Mouse (Mus musculus) lung, postnatal 0 days (tissue): ENCODE results near the gene Oprd1. TPM values are rescaled to one million over a fixed set of nuclear protein-coding genes. Genes with fewer than 3 reads are reported as not detected.
A peak's percentile ranks its signal among the peaks of the same experiment; 100 is the strongest.

Experiments used
- ATAC-seq: fragments of 200-750 bp; cut with Nextera tagmentation; 2 replicates; pipeline ENCODE4 v1.8.0; 2017; ENCODE audit warnings: moderate library complexity
- DNase-seq: peaks from one replicate; pipeline ENCODE4 v3.0.0-alpha.2; 2016; ENCODE audit warnings: low spot score
- H3K27ac ChIP-seq: fragments of 300-500 bp; sonication (generic); 2 replicates; pipeline ENCODE4 v1.5.1; 2014; ENCODE audit warnings: antibody characterized with exemption, mild to moderate bottlenecking, low read length, mixed read lengths
- H3K27me3 ChIP-seq: fragments of 300-500 bp; sonication (generic); replicated peaks from 2 replicates; pipeline ENCODE4 v1.6.1; 2014; ENCODE audit warnings: low read length, mixed read lengths; ENCODE audit not compliant: insufficient read depth
- H3K36me3 ChIP-seq: fragments of 300-500 bp; sonication (generic); 2 replicates; pipeline ENCODE4 v1.6.1; 2014; ENCODE audit warnings: low read length, mixed read lengths; ENCODE audit not compliant: insufficient read depth
- H3K4me1 ChIP-seq: fragments of 300-500 bp; sonication (generic); 2 replicates; pipeline ENCODE4 v1.6.1; 2014; ENCODE audit warnings: antibody characterized with exemption, low read depth, low read length, mixed read lengths; ENCODE audit not compliant: insufficient read depth
- H3K4me2 ChIP-seq: fragments of 300-500 bp; sonication (generic); replicated peaks from 2 replicates; pipeline ENCODE4 v1.6.1; 2014; ENCODE audit warnings: low read depth, mild to moderate bottlenecking, low read length, moderate library complexity, mixed read lengths
- H3K4me3 ChIP-seq: fragments of 300-500 bp; sonication (generic); 2 replicates; pipeline ENCODE4 v1.5.1; 2014; ENCODE audit warnings: low read depth, low read length
- H3K9ac ChIP-seq: fragments of 300-500 bp; sonication (generic); replicated peaks from 2 replicates; pipeline ENCODE4 v1.6.1; 2014; ENCODE audit warnings: low read depth, mild to moderate bottlenecking
- H3K9me3 ChIP-seq: fragments of 300-500 bp; sonication (generic); 2 replicates; pipeline ENCODE4 v1.6.1; 2016; ENCODE audit warnings: low read length, mixed read lengths
- CTCF ChIP-seq: IDR thresholded peaks from 2 replicates; pipeline ENCODE4 v1.5.1; 2016; ENCODE audit warnings: antibody characterized with exemption, mild to moderate bottlenecking
- EP300 ChIP-seq: IDR thresholded peaks from 2 replicates; pipeline ENCODE4 v1.6.1; 2016; ENCODE audit warnings: antibody characterized with exemption, mild to moderate bottlenecking, control low read depth
- WGBS: fragments of 180-500 bp; shearing (Covaris S2); extraction: QIAGEN DNeasy Blood & Tissue Kit; methylation state at CpG from one replicate; pipeline ENCODE4 v1.1.7; 2014; 5-methylcytosine and 5-hydroxymethylcytosine counted together
- polyA plus RNA-seq: library from polyadenylated mRNA; unstranded; fragments of >200 nt; fragmentation: Nextera tagmentation; extraction: Ambion mirVana; gene quantifications from 2 replicates; pipeline ENCODE4 v1.2.1, GENCODE M21; 2015

Gene Oprd1
- polyA plus RNA-seq, 1 experiment from 2014 or later, result not detected

- H3K36me3 ChIP-seq, result no peaks in the 10 kb centered on the region
- H3K4me3 ChIP-seq, result no peak overlapping the region
- DNase-seq (no peak), ATAC-seq (no peak)
- no peaks in the 10 kb centered on the region for H3K9me3 ChIP-seq
- H3K4me1 ChIP-seq, result no peaks in the 10 kb centered on the region
- no peak overlapping the region for H3K4me2 ChIP-seq
- 47% methylated on average over 9 of the region's 9 CpGs for WGBS
- no peak overlapping the region for H3K9ac ChIP-seq
- no peaks in the 10 kb centered on the region for H3K27me3 ChIP-seq
- no peak overlapping the region for H3K27ac ChIP-seq
- no peak for TF ChIP-seq EP300
- no peak for TF ChIP-seq CTCF
These were observed 24.7 kb downstream of the Oprd1 start for GRCm38 (mm10) chr4:132119566-132119965.

DNA sequence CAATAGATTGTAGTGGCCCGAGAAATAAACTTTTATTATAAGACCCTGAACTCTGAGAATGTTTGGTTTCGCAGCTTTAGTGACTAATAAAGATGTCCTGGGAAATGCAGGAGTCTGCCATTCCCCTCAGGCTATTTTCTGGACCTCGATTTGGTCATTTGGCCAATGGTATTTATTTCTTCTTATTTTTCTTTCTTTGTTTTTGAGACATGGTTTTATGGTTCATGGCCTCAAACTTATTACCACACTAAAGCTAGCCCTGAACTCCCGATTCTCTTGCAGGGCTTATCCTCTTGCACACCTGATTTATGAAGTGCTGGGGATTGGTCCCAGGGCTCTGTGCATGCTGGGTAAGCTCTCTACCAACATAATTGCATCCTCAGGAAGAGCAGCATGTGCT, 28.0 kb downstream of the Oprd1 start:
- Histone ChIP-seq H3K9me3 (no peaks in the 10 kb centered on the region), H3K36me3 (no peaks in the 10 kb centered on the region), H3K4me3 (no peak overlapping the region), H3K4me1 (no peaks in the 10 kb centered on the region), H3K4me2 (no peak overlapping the region), H3K27ac (no peak overlapping the region), H3K27me3 (peaks cover 3% of the 10 kb centered on the region; the same call in 1 of the 2 replicates), H3K9ac (no peak overlapping the region)
- DNase-seq (no peak), ATAC-seq (no peak)
- TF ChIP-seq CTCF (no peak), EP300 (no peak)
- WGBS, result 70% methylated on average over 4 of the region's 4 CpGs

GRCm38 (mm10) chr4:132113411-132114095, 30.7 kb downstream of the Oprd1 start:
- Histone ChIP-seq H3K4me3 (peak overlapping the region; percentile 12; the same call in 1 of the 2 replicates), H3K9ac (no peak overlapping the region), H3K36me3 (no peaks in the 10 kb centered on the region), H3K4me2 (peak overlapping the region; percentile 52), H3K27ac (no peak overlapping the region), H3K27me3 (peaks cover 3% of the 10 kb centered on the region; the same call in 1 of the 2 replicates), H3K4me1 (no peaks in the 10 kb centered on the region), H3K9me3 (no peaks in the 10 kb centered on the region)
- DNase-seq (peak; percentile 19), ATAC-seq (peak; percentile 40; the same call in 1 of the 2 replicates)
- WGBS, result 31% methylated on average over 53 of the region's 53 CpGs
- TF ChIP-seq EP300, result no peak
- peak; percentile 35 for TF ChIP-seq CTCF

GRCm38 (mm10) chr4:132111227-132111626, 33.1 kb downstream of the Oprd1 start:
- no peaks in the 10 kb centered on the region for H3K36me3 ChIP-seq
- TF ChIP-seq CTCF (no peak), EP300 (no peak)
- H3K4me3 ChIP-seq, result no peak overlapping the region
- no peaks in the 10 kb centered on the region for H3K4me1 ChIP-seq
- no peak for DNase-seq
- H3K4me2 ChIP-seq, result no peak overlapping the region
- H3K9me3 ChIP-seq, result no peaks in the 10 kb centered on the region
- no peak overlapping the region for H3K9ac ChIP-seq
- ATAC-seq, result no peak
- 73% methylated on average over 4 of the region's 4 CpGs for WGBS
- H3K27ac ChIP-seq, result no peak overlapping the region
- peaks cover 3% of the 10 kb centered on the region; the same call in 1 of the 2 replicates for H3K27me3 ChIP-seq

- no peaks in the 10 kb centered on the region for H3K27me3 ChIP-seq
- no peak for DNase-seq
- no peak for TF ChIP-seq CTCF
- no peak for TF ChIP-seq EP300
- no peak overlapping the region for H3K27ac ChIP-seq
- H3K9ac ChIP-seq, result no peak overlapping the region
- no peaks in the 10 kb centered on the region for H3K36me3 ChIP-seq
- WGBS, result 86% methylated on average over 7 of the region's 7 CpGs
- H3K4me1 ChIP-seq, result no peaks in the 10 kb centered on the region
- H3K4me2 ChIP-seq, result no peak overlapping the region
- no peak for ATAC-seq
- no peaks in the 10 kb centered on the region for H3K9me3 ChIP-seq
- no peak overlapping the region for H3K4me3 ChIP-seq
These were observed 36.1 kb downstream of the Oprd1 start for GRCm38 (mm10) chr4:132108221-132108620.

- H3K36me3 ChIP-seq, result no peaks in the 10 kb centered on the region
- H3K9me3 ChIP-seq, result no peaks in the 10 kb centered on the region
- no peak for ATAC-seq
- H3K27me3 ChIP-seq, result no peaks in the 10 kb centered on the region
- H3K4me2 ChIP-seq, result no peak overlapping the region
- no peak overlapping the region for H3K27ac ChIP-seq
- TF ChIP-seq CTCF (peak; percentile 64), EP300 (no peak)
- H3K4me1 ChIP-seq, result no peaks in the 10 kb centered on the region
- H3K9ac ChIP-seq, result no peak overlapping the region
- WGBS, result 18% methylated on average over 3 of the region's 3 CpGs
- H3K4me3 ChIP-seq, result no peak overlapping the region
- DNase-seq, result peak; percentile 48
These were observed 43.1 kb downstream of the Oprd1 start for GRCm38 (mm10) chr4:132101152-132101551.
